Mouse (Mus musculus) lung, embryonic 14.5 days (tissue): ENCODE data around the gene Tln2. TPM values are rescaled to one million over a fixed set of nuclear protein-coding genes. Genes with fewer than 3 reads are reported as not detected.

ENCODE experiments used
- ATAC-seq: fragments of 200-750 bp; cut with Nextera tagmentation; 2 replicates; pipeline ENCODE4 v1.8.0; 2017; ENCODE audit warnings: mild to moderate bottlenecking, moderate TSS enrichment, moderate library complexity; ENCODE audit not compliant: insufficient read depth
- DNase-seq: peaks from one replicate; pipeline ENCODE4 v3.0.0-alpha.2; 2015
- H3K27ac ChIP-seq: fragments of 300-500 bp; sonication (generic); 2 replicates; pipeline ENCODE4 v1.5.1; 2014; ENCODE audit warnings: low read depth, mild to moderate bottlenecking, moderate library complexity
- H3K27me3 ChIP-seq: fragments of 300-500 bp; sonication (generic); 2 replicates; pipeline ENCODE4 v1.6.1; 2014; ENCODE audit warnings: low read length, control low read depth; ENCODE audit not compliant: insufficient read depth
- H3K36me3 ChIP-seq: fragments of 300-500 bp; sonication (generic); 2 replicates; pipeline ENCODE4 v1.6.1; 2014; ENCODE audit warnings: control low read depth; ENCODE audit not compliant: insufficient read depth
- H3K4me1 ChIP-seq: fragments of 300-500 bp; sonication (generic); 2 replicates; pipeline ENCODE4 v1.6.1; 2014; ENCODE audit warnings: antibody characterized with exemption, control low read depth; ENCODE audit not compliant: insufficient read depth
- H3K4me2 ChIP-seq: fragments of 300-500 bp; sonication (generic); 2 replicates; pipeline ENCODE4 v1.6.1; 2014; ENCODE audit warnings: mild to moderate bottlenecking
- H3K4me3 ChIP-seq: fragments of 300-500 bp; sonication (generic); 2 replicates; pipeline ENCODE4 v1.5.1; 2014; ENCODE audit warnings: low read depth, low read length
- H3K9ac ChIP-seq: fragments of 300-500 bp; sonication (generic); 2 replicates; pipeline ENCODE4 v1.6.1; 2014
- H3K9me3 ChIP-seq: fragments of 300-500 bp; sonication (generic); 2 replicates; pipeline ENCODE4 v1.6.1; 2016; ENCODE audit warnings: low read depth, low read length, control low read depth
- CTCF ChIP-seq: IDR thresholded peaks from 2 replicates; pipeline ENCODE4 v1.5.1; 2016; ENCODE audit warnings: antibody characterized with exemption, low read depth
- WGBS: fragments of 180-500 bp; shearing (Covaris S2); extraction: QIAGEN DNeasy Blood & Tissue Kit; methylation state at CpG from one replicate; pipeline ENCODE4 v1.1.7; 2014; 5-methylcytosine and 5-hydroxymethylcytosine counted together
- polyA plus RNA-seq: library from polyadenylated mRNA; unstranded; fragments of >200 nt; fragmentation: Nextera tagmentation; extraction: Ambion mirVana; gene quantifications from 2 replicates; pipeline ENCODE4 v1.2.1, GENCODE M21; 2014

Gene Tln2
- polyA plus RNA-seq, 1 experiment from 2014 or later: 19.1 TPM

- peaks cover 37% of the 10 kb centered on the region for H3K4me1 ChIP-seq
- WGBS: 65% methylated on average over 8 of the region's 8 CpGs
- H3K4me3 ChIP-seq: no peak overlapping the region
These were observed 292.1 kb downstream of the Tln2 start for GRCm38 (mm10) chr9:67267276-67267990.

DNA sequence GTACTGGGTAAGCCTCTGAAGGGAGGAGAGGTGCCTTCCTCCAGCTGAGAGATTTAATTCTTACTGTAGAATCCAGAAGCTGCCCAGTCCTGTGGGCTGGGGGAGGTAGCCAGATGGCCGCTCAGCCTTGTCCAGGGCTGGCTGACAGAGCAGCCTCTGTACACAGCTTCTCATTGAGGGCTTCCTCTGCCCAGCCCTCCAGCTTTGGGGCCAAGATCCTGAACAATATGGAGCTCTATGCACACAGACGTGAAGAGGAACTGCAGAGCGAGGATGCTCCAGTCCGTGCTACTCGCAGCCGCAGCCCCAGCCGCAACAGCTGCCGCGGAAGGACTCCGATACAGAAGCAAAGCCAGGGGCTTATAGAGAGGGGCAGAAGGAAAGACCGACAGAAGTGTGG lies 294.0 kb downstream of the Tln2 start:
- TF ChIP-seq CTCF: no peak
- ATAC-seq (no peak), DNase-seq (peak; percentile 25)
- no peaks in the 10 kb centered on the region for H3K9me3 ChIP-seq
- no peak overlapping the region for H3K9ac ChIP-seq
- no peaks in the 10 kb centered on the region for H3K36me3 ChIP-seq
- peak overlapping the region; percentile 29; the same call in 1 of the 2 replicates for H3K4me2 ChIP-seq
- 59% methylated on average over 11 of the region's 11 CpGs for WGBS
- peaks cover 37% of the 10 kb centered on the region for H3K4me1 ChIP-seq
- H3K27ac ChIP-seq: peak overlapping the region; percentile 63; the same call in 1 of the 2 replicates
- no peaks in the 10 kb centered on the region for H3K27me3 ChIP-seq
- H3K4me3 ChIP-seq: no peak overlapping the region

More at GRCm38 (mm10) chr9:67267276-67267990, 292.1 kb downstream of the Tln2 start:
- H3K4me2 ChIP-seq: no peak overlapping the region
- no peaks in the 10 kb centered on the region for H3K9me3 ChIP-seq
- H3K27me3 ChIP-seq: no peaks in the 10 kb centered on the region
- no peak for TF ChIP-seq CTCF
- peak; percentile 39 for DNase-seq
- H3K36me3 ChIP-seq: no peaks in the 10 kb centered on the region
- H3K9ac ChIP-seq: no peak overlapping the region
- no peak overlapping the region for H3K27ac ChIP-seq
- no peak for ATAC-seq

GRCm38 (mm10) chr9:67264896-67265295 lies 294.6 kb downstream of the Tln2 start:
- Histone ChIP-seq H3K9ac (no peak overlapping the region), H3K27ac (peak overlapping the region; percentile 63; the same call in 1 of the 2 replicates), H3K4me1 (peaks cover 35% of the 10 kb centered on the region), H3K4me2 (no peak overlapping the region), H3K9me3 (no peaks in the 10 kb centered on the region), H3K36me3 (no peaks in the 10 kb centered on the region), H3K27me3 (no peaks in the 10 kb centered on the region), H3K4me3 (no peak overlapping the region)
- 30% methylated on average over 2 of the region's 2 CpGs for WGBS
- ATAC-seq (no peak), DNase-seq (peak; percentile 83)
- TF ChIP-seq CTCF: no peak

DNA sequence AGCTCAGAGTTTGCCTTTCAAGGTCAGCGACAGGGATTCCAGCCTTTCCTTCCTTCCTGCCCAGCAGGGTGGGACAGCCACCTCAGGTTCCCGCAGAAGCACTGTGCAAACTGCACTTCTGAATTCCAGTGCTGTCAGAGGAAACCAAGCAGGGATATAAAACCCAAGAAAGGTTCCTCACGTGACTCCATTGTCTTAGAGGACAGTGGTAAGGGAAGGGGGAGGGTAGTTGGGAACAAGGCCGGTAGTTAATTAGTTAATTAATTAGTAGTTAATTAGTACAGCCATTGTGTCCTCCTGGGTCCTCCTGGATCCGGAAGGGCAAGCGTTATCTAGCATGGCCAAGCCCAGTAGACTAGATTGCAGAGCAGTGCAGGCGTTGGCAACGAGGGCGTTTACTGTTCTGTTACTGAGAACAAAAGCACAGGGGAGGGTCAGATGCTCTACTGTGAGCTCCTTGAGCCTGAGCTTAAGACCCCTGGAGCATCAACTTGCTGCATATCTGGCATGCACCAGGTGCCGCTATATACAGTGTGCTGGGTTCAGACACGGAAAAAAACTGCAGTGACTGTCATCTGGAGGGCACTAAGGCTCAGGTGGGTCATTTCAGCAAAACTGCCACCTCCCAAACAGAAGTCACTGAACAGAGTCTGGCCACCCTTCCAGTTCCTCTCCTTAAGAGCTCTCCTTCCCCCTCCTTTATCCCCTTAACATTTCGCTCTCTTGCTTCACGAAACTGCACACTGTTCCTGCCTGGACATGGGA lies 298.5 kb downstream of the Tln2 start:
- ATAC-seq: peak; percentile 66; the same call in 1 of the 2 replicates

DNA sequence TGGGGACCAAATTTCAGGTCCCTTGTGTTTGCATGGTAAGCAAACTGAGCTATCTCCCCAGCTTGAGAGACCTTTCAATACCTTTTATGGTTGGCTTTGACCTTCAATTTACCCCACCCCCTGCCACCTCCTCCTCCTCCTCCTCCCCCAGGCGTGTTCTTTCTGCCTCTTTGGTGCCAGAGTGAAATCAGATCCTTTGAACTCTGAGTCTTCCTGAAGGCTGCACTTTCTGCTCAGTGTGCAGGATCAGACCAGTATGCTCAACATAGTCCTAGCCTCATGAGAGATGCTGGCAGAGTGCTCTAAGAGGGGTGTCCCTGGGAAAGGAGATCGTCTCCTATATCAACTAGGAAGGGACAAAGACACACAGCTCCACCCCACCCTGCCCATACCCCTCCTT lies 309.4 kb downstream of the Tln2 start:
- 37% methylated on average over 2 of the region's 2 CpGs for WGBS
- Histone ChIP-seq H3K27ac (no peak overlapping the region), H3K4me2 (no peak overlapping the region), H3K9me3 (no peaks in the 10 kb centered on the region), H3K27me3 (no peaks in the 10 kb centered on the region), H3K4me1 (0 out of 2 replicates have a peak, but pooled peaks cover 3% of the 10 kb centered on the region), H3K4me3 (no peak overlapping the region), H3K9ac (no peak overlapping the region), H3K36me3 (peaks cover 2% of the 10 kb centered on the region; the same call in 1 of the 2 replicates)
- peak; percentile 14; the same call in 1 of the 2 replicates for ATAC-seq
- no peak for DNase-seq
- no peak for TF ChIP-seq CTCF

More for the DNA sequence above, 298.5 kb downstream of the Tln2 start:
- no peaks in the 10 kb centered on the region for H3K27me3 ChIP-seq
- DNase-seq: peak; percentile 58
- H3K4me2 ChIP-seq: peak overlapping the region; percentile 23; the same call in 1 of the 2 replicates
- no peaks in the 10 kb centered on the region for H3K9me3 ChIP-seq
- no peaks in the 10 kb centered on the region; the same call in 1 of the 2 replicates for H3K36me3 ChIP-seq
- peak overlapping the region; percentile 44; the same call in 1 of the 2 replicates for H3K27ac ChIP-seq
- no peak overlapping the region for H3K4me3 ChIP-seq
- 38% methylated on average over 13 of the region's 13 CpGs for WGBS
- no peak overlapping the region for H3K9ac ChIP-seq
- TF ChIP-seq CTCF: no peak
- peaks cover 22% of the 10 kb centered on the region for H3K4me1 ChIP-seq

DNA sequence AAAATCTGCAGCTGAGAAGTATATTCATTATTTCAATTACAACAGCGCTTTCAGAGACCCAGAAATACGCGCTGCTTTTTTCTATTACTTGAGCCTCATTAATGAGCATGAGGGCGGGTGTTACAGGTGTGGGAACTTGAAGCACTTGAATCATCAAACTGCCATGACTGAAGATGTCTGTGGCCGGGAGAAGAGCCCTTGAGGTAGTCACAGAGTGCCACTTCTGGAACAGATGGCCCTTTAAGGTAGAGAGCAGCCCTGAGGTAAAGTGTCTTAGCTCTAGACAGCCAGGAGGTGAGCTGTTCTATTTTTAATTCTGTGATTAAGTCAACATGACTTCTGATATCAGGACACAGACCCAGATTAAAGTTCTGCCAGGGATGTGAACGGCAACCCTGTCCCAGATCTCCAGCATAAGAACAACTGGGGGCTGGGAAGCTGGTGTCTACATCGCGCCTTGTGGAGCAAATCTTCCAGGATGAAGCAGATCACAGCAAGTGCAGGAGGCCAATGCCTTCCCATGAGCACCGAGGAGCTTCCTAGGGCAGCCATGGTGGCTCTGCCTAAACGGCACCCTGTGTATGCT lies 312.0 kb downstream of the Tln2 start:
- 70% methylated on average over 10 of the region's 10 CpGs for WGBS
- DNase-seq: peak; percentile 62

More for the DNA sequence above, 312.0 kb downstream of the Tln2 start:
- Histone ChIP-seq H3K4me2 (no peak overlapping the region), H3K9me3 (no peaks in the 10 kb centered on the region), H3K36me3 (no peaks in the 10 kb centered on the region), H3K9ac (no peak overlapping the region), H3K4me1 (0 out of 2 replicates have a peak, but pooled peaks cover 3% of the 10 kb centered on the region), H3K27me3 (no peaks in the 10 kb centered on the region), H3K27ac (0 out of 2 replicates have a peak overlapping the region, but pooled peaks have one; percentile 26), H3K4me3 (no peak overlapping the region)
- no peak for TF ChIP-seq CTCF
- ATAC-seq: peak; percentile 56; the same call in 1 of the 2 replicates
